Mouse (Mus musculus) hindbrain, embryonic 14.5 days (tissue): Measurements from ENCODE around the gene Lnx1. TPM values are rescaled to one million over a fixed set of nuclear protein-coding genes. Genes with fewer than 3 reads are reported as not detected.

Source experiments
- ATAC-seq: fragments of 200-750 bp; cut with Nextera tagmentation; 2 replicates; pipeline ENCODE4 v1.8.0; 2017; ENCODE audit warnings: moderate number of reproducible peaks, mild to moderate bottlenecking, moderate TSS enrichment, moderate library complexity; ENCODE audit not compliant: low FRiP score
- DNase-seq: peaks from one replicate; pipeline ENCODE4 v3.0.0-alpha.2; 2015; ENCODE audit warnings: low spot score
- H3K27ac ChIP-seq: fragments of 300-500 bp; sonication (generic); 2 replicates; pipeline ENCODE4 v1.5.1; 2014; ENCODE audit warnings: mild to moderate bottlenecking, moderate library complexity
- H3K27me3 ChIP-seq: fragments of 300-500 bp; sonication (generic); 2 replicates; pipeline ENCODE4 v1.6.1; 2014; ENCODE audit warnings: mild to moderate bottlenecking, low read length, mixed read lengths; ENCODE audit not compliant: control insufficient read depth, insufficient read depth
- H3K36me3 ChIP-seq: fragments of 300-500 bp; sonication (generic); replicated peaks from 2 replicates; pipeline ENCODE4 v1.6.1; 2014; ENCODE audit not compliant: control insufficient read depth, insufficient read depth
- H3K4me1 ChIP-seq: fragments of 300-500 bp; sonication (generic); replicated peaks from 2 replicates; pipeline ENCODE4 v1.6.1; 2014; ENCODE audit warnings: antibody characterized with exemption, low read length, mixed read lengths; ENCODE audit not compliant: control insufficient read depth, insufficient read depth
- H3K4me2 ChIP-seq: fragments of 300-500 bp; sonication (generic); replicated peaks from 2 replicates; pipeline ENCODE4 v1.6.1; 2014; ENCODE audit warnings: mild to moderate bottlenecking, moderate library complexity
- H3K4me3 ChIP-seq: fragments of 300-500 bp; sonication (generic); replicated peaks from 2 replicates; pipeline ENCODE4 v1.5.1; 2014; ENCODE audit warnings: mild to moderate bottlenecking, low read length
- H3K9ac ChIP-seq: fragments of 300-500 bp; sonication (generic); 2 replicates; pipeline ENCODE4 v1.6.1; 2014
- H3K9me3 ChIP-seq: fragments of 300-500 bp; sonication (generic); 2 replicates; pipeline ENCODE4 v1.6.1; 2016; ENCODE audit warnings: low read length; ENCODE audit not compliant: control insufficient read depth
- WGBS: fragments of 180-500 bp; shearing (Covaris S2); extraction: QIAGEN DNeasy Blood & Tissue Kit; methylation state at CpG from one replicate; pipeline ENCODE4 v1.1.7; 2014; 5-methylcytosine and 5-hydroxymethylcytosine counted together
- polyA plus RNA-seq: library from polyadenylated mRNA; unstranded; fragments of >200 nt; fragmentation: Nextera tagmentation; extraction: Ambion mirVana; gene quantifications from 2 replicates; pipeline ENCODE4 v1.2.1, GENCODE M21; 2014

Lnx1 gene
- polyA plus RNA-seq, 1 experiment from 2014 or later: 10.3 TPM

DNA sequence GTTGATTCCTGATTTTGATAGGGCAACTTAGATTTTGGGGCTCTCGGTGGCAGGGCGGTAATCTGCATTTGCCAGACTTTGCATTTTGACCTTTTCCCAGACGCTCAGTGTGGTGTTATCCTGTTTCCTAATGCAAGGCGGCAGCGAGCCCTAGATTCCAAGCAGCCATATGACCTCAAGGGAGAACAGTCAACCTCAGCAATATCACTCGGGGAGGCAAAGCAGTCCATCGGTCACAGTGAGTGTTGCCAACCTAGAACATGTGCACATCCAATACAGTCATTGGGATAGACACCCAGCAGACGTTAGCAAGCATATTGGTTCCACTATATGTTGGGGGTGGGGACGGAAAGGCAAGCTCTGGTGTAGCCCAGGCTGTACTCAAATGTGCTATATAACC lies 54.5 kb downstream of the Lnx1 start:
- H3K9me3 ChIP-seq: no peaks in the 10 kb centered on the region

GRCm38 (mm10) chr5:74647584-74647984 lies 55.1 kb downstream of the Lnx1 start:
- H3K27me3 ChIP-seq: no peaks in the 10 kb centered on the region
- no peaks in the 10 kb centered on the region for H3K36me3 ChIP-seq
- no peak for ATAC-seq

More for the DNA sequence above, 54.5 kb downstream of the Lnx1 start:
- Histone ChIP-seq H3K27ac (no peak overlapping the region), H3K27me3 (no peaks in the 10 kb centered on the region), H3K4me3 (no peak overlapping the region), H3K9ac (no peak overlapping the region), H3K4me1 (no peaks in the 10 kb centered on the region), H3K4me2 (no peak overlapping the region), H3K36me3 (no peaks in the 10 kb centered on the region)
- no peak for ATAC-seq
- WGBS: 74% methylated on average over 9 of the region's 9 CpGs
- no peak for DNase-seq

DNA sequence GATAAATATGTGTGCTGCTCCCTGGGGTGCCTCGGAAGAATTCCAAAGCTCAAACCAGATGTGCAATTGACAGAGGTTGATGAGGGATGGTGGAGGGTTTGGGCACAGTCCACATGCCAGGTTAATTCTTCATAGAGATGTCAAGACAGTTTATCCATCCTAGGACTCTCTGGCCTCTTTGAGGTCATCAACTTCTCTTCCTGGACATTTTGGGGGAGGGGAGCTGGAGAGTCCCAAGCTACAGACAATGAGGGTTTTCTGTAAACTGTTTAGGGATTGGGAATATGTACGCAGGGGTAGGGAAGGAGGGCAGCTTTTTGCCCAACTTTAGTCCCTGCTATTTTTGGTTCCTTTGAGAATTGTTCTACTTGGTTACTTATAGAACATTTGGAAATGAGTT lies 60.4 kb downstream of the Lnx1 start:
- no peaks in the 10 kb centered on the region for H3K9me3 ChIP-seq
- no peak overlapping the region for H3K4me2 ChIP-seq
- H3K27me3 ChIP-seq: no peaks in the 10 kb centered on the region
- ATAC-seq (no peak), DNase-seq (no peak)
- WGBS: 81% methylated on average over 2 of the region's 2 CpGs
- H3K36me3 ChIP-seq: no peaks in the 10 kb centered on the region
- no peak overlapping the region for H3K27ac ChIP-seq
- H3K9ac ChIP-seq: no peak overlapping the region
- no peak overlapping the region for H3K4me3 ChIP-seq
- no peaks in the 10 kb centered on the region for H3K4me1 ChIP-seq

More at GRCm38 (mm10) chr5:74647584-74647984, 55.1 kb downstream of the Lnx1 start:
- no peak overlapping the region for H3K4me2 ChIP-seq
- H3K4me3 ChIP-seq: no peak overlapping the region
- no peaks in the 10 kb centered on the region for H3K4me1 ChIP-seq
- H3K9me3 ChIP-seq: no peaks in the 10 kb centered on the region
- no peak for DNase-seq
- no peak overlapping the region for H3K9ac ChIP-seq
- WGBS: 65% methylated on average over 5 of the region's 6 CpGs
- no peak overlapping the region for H3K27ac ChIP-seq

GRCm38 (mm10) chr5:74641000-74641399 lies 61.7 kb downstream of the Lnx1 start:
- DNase-seq (no peak), ATAC-seq (no peak)
- Histone ChIP-seq H3K4me3 (no peak overlapping the region), H3K9ac (no peak overlapping the region), H3K27me3 (no peaks in the 10 kb centered on the region), H3K4me1 (no peaks in the 10 kb centered on the region), H3K4me2 (no peak overlapping the region), H3K36me3 (no peaks in the 10 kb centered on the region), H3K27ac (no peak overlapping the region), H3K9me3 (no peaks in the 10 kb centered on the region)
- WGBS: 48% methylated on average over 6 of the region's 6 CpGs

- Histone ChIP-seq H3K4me2 (no peak overlapping the region), H3K27ac (no peak overlapping the region), H3K4me3 (no peak overlapping the region), H3K9ac (no peak overlapping the region), H3K4me1 (no peaks in the 10 kb centered on the region), H3K27me3 (no peaks in the 10 kb centered on the region), H3K9me3 (no peaks in the 10 kb centered on the region), H3K36me3 (no peaks in the 10 kb centered on the region)
- WGBS: 91% methylated on average over 4 of the region's 4 CpGs
- no peak for ATAC-seq
- DNase-seq: no peak
Measured at GRCm38 (mm10) chr5:74640504-74640903, 62.2 kb downstream of the Lnx1 start.

DNA sequence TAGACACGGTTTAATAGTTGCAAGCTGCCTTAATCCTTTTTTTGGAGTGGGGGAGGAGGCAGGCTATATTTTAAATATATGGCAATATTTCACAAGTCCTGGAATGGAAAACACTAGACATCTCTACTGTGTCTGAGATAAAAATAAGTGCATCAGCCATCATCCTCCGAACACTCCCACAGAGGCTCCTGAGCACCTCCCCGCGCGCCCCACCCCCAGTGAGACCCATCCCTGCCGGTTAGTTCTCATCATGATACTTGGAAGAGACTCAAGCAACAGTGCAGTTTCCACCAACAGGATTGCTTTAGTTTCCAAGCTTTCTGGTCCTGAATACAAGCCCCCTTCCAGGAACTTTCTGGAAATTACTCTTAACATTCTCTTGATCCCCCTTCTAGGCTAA lies 63.2 kb downstream of the Lnx1 start:
- ATAC-seq: no peak
- H3K9me3 ChIP-seq: no peaks in the 10 kb centered on the region
- H3K27me3 ChIP-seq: no peaks in the 10 kb centered on the region
- whole genome bisulfite sequencing: 91% methylated on average over 6 of the region's 6 CpGs
- H3K27ac ChIP-seq: no peak overlapping the region
- H3K36me3 ChIP-seq: no peaks in the 10 kb centered on the region
- H3K4me3 ChIP-seq: no peak overlapping the region
- H3K9ac ChIP-seq: no peak overlapping the region
- no peaks in the 10 kb centered on the region for H3K4me1 ChIP-seq
- no peak for DNase-seq
- H3K4me2 ChIP-seq: no peak overlapping the region

DNA sequence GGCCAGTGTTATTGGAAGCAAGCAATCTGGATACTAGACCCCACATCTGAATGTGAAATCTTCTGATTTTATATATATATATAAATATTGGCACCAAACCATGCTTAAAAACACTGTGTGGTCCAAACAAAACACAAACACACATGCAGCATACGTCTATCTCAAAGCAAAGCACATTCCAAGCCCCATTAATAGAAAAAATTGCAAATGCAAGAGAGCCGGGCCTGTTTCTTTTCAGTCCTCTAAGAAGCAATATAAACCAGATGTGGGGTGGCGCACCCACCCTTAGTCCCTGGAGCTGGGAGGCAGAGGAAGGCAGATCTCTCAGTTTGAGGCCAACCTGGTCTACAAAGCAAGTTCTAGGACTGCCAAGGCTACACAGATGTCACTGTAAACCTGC lies 68.3 kb downstream of the Lnx1 start:
- 81% methylated on average over 3 of the region's 3 CpGs for WGBS
- H3K36me3 ChIP-seq: no peaks in the 10 kb centered on the region
- ATAC-seq: no peak
- H3K27me3 ChIP-seq: no peaks in the 10 kb centered on the region
- no peak overlapping the region for H3K4me2 ChIP-seq
- H3K4me3 ChIP-seq: no peak overlapping the region
- no peaks in the 10 kb centered on the region for H3K9me3 ChIP-seq
- H3K9ac ChIP-seq: no peak overlapping the region
- no peak overlapping the region for H3K27ac ChIP-seq
- no peak for DNase-seq
- no peaks in the 10 kb centered on the region for H3K4me1 ChIP-seq

DNA sequence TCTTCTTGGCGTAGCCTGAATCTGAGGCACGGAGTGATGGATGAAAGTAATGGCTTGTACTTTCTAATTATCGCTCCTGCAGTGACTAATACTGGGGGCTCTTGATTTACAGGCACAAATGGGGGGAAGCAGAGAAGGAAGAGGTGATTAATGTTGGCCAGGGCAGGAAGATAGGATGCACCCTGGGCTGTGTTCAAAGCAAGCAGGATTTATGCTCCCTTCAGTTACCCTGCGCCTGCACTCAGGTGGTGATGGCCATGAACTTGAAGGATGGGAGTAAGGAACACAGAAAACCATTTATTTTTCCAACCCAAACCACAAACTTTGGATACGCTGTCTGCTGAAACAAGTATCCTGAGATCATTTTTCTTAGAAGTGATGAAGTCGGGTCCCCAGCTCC lies 69.3 kb downstream of the Lnx1 start:
- Histone ChIP-seq H3K4me3 (no peak overlapping the region), H3K4me2 (no peak overlapping the region), H3K27me3 (no peaks in the 10 kb centered on the region), H3K27ac (no peak overlapping the region), H3K9me3 (no peaks in the 10 kb centered on the region), H3K9ac (no peak overlapping the region), H3K36me3 (no peaks in the 10 kb centered on the region), H3K4me1 (no peaks in the 10 kb centered on the region)
- WGBS: 74% methylated on average over 6 of the region's 6 CpGs
- DNase-seq: no peak
- ATAC-seq: no peak

DNA sequence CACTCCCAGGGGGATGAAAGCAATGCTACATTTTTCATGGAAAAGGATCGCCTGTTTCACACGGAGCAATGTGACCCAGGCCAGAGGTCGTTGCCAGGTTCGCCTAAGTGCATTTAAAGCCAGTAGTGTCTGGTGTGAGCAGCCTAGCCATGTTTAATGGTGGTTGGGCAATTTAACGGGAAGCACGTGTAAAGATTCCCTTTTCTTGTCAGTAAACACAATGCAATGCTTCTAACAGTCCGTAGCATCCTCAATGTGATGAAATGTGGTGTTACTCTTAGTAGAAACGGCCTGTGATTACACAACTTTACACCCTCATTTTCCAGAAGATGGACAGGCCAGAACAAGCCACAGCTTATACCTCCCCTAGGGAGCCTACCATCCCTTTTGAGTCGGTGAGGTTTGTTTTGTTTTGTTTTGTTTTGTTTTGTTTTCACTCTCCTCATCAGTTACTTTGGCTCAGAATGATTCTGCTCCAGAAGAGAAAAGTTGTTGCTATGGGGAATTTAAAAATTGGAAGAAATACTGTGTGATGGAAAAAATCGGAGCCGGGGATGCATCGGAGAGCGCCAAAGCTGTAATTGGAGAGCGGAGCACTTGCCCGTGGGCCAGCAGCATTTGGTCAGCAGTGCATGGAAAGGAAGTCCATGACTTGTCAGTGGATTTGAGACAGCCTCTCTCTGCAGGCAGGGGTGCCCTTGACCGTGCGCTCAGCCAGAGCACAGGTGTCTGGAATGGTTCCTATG lies 70.2 kb downstream of the Lnx1 start:
- DNase-seq (no peak), ATAC-seq (no peak)
- H3K36me3 ChIP-seq: no peaks in the 10 kb centered on the region
- H3K4me3 ChIP-seq: no peak overlapping the region
- H3K27me3 ChIP-seq: no peaks in the 10 kb centered on the region
- 54% methylated on average over 17 of the region's 17 CpGs for WGBS
- H3K4me1 ChIP-seq: no peaks in the 10 kb centered on the region
- no peaks in the 10 kb centered on the region for H3K9me3 ChIP-seq
- no peak overlapping the region for H3K9ac ChIP-seq
- no peak overlapping the region for H3K4me2 ChIP-seq
- no peak overlapping the region for H3K27ac ChIP-seq

GRCm38 (mm10) chr5:74628001-74628400 lies 74.7 kb downstream of the Lnx1 start:
- ATAC-seq: no peak
- Histone ChIP-seq H3K27ac (no peak overlapping the region), H3K4me3 (no peak overlapping the region), H3K27me3 (no peaks in the 10 kb centered on the region), H3K36me3 (no peaks in the 10 kb centered on the region), H3K4me1 (no peaks in the 10 kb centered on the region), H3K4me2 (no peak overlapping the region), H3K9me3 (no peaks in the 10 kb centered on the region), H3K9ac (no peak overlapping the region)
- WGBS: 93% methylated on average over 12 of the region's 12 CpGs
- no peak for DNase-seq
